Mouse (Mus musculus) embryonic fibroblast, embryonic 13.5 days (primary cell): ENCODE measurements around the gene Cyth1.

Source experiments
- CTCF ChIP-seq: IDR thresholded peaks from 2 replicates; pipeline ENCODE4 v1.5.1; 2011; ENCODE audit warnings: mild to moderate bottlenecking, control low read depth, low read length, moderate library complexity, borderline replicate concordance; ENCODE audit not compliant: insufficient read depth
- POLR2A ChIP-seq: IDR thresholded peaks from 2 replicates; pipeline ENCODE4 v1.6.1; 2011; ENCODE audit warnings: low read depth, mild to moderate bottlenecking, control low read depth, low read length, moderate library complexity

GRCm38 (mm10) chr11:118210116-118210515 is 38.3 kb downstream of the Cyth1 start:
- TF ChIP-seq CTCF (no peak), POLR2A (no peak)
